Mouse (Mus musculus) neural tube, embryonic 13.5 days (tissue): ENCODE data around the gene Nacc2. TPM values are rescaled to one million over a fixed set of nuclear protein-coding genes. Genes with fewer than 3 reads are reported as not detected.

ENCODE experiments used
- ATAC-seq: fragments of 200-750 bp; cut with Nextera tagmentation; 2 replicates; pipeline ENCODE4 v1.8.0; 2017; ENCODE audit warnings: low read depth, mild to moderate bottlenecking, moderate TSS enrichment, moderate library complexity
- H3K27ac ChIP-seq: fragments of 300-500 bp; sonication (generic); replicated peaks from 2 replicates; pipeline ENCODE4 v1.5.1; 2015; ENCODE audit warnings: moderate library complexity, mild to moderate bottlenecking, inconsistent platforms
- H3K27me3 ChIP-seq: fragments of 300-500 bp; sonication (generic); 2 replicates; pipeline ENCODE4 v1.6.1; 2015; ENCODE audit warnings: mild to moderate bottlenecking, inconsistent platforms
- H3K36me3 ChIP-seq: fragments of 300-500 bp; sonication (generic); 2 replicates; pipeline ENCODE4 v1.6.1; 2015; ENCODE audit warnings: mild to moderate bottlenecking, inconsistent platforms
- H3K4me1 ChIP-seq: fragments of 300-500 bp; sonication (generic); replicated peaks from 2 replicates; pipeline ENCODE4 v1.6.1; 2015; ENCODE audit warnings: inconsistent platforms
- H3K4me2 ChIP-seq: fragments of 300-500 bp; sonication (generic); 2 replicates; pipeline ENCODE4 v1.6.1; 2015; ENCODE audit warnings: inconsistent platforms, mild to moderate bottlenecking, moderate library complexity
- H3K4me3 ChIP-seq: fragments of 300-500 bp; sonication (generic); 2 replicates; pipeline ENCODE4 v1.5.1; 2015; ENCODE audit warnings: mild to moderate bottlenecking, inconsistent platforms
- H3K9ac ChIP-seq: fragments of 300-500 bp; sonication (generic); 2 replicates; pipeline ENCODE4 v1.6.1; 2015; ENCODE audit warnings: moderate library complexity, mild to moderate bottlenecking, inconsistent platforms
- H3K9me3 ChIP-seq: fragments of 300-500 bp; sonication (generic); 2 replicates; pipeline ENCODE4 v1.6.1; 2016; ENCODE audit warnings: inconsistent platforms
- WGBS: fragments of 180-500 bp; shearing (Covaris S2); methylation state at CpG from one replicate; pipeline ENCODE4 v1.1.7; 2015; 5-methylcytosine and 5-hydroxymethylcytosine counted together
- polyA plus RNA-seq: library from polyadenylated mRNA; unstranded; fragments of >200 nt; fragmentation: Nextera tagmentation; extraction: Ambion mirVana; gene quantifications from 2 replicates; pipeline ENCODE4 v1.2.1, GENCODE M21; 2015

The Nacc2 gene
- polyA plus RNA-seq, 1 experiment from 2014 or later = 18.0 TPM

GRCm38 (mm10) chr2:26089005-26089404 lies 34.0 kb downstream of the Nacc2 start:
- Histone ChIP-seq H3K9ac (peak overlapping the region; percentile 38; the same call in 1 of the 2 replicates), H3K4me3 (no peak overlapping the region), H3K4me1 (peaks cover 69% of the 10 kb centered on the region), H3K36me3 (peaks cover 4% of the 10 kb centered on the region; the same call in 1 of the 2 replicates), H3K4me2 (peak overlapping the region; percentile 36), H3K27me3 (peaks cover 5% of the 10 kb centered on the region; the same call in 1 of the 2 replicates), H3K9me3 (no peaks in the 10 kb centered on the region), H3K27ac (no peak overlapping the region)
- no peak for ATAC-seq
- 79% methylated on average over 2 of the region's 2 CpGs for WGBS

GRCm38 (mm10) chr2:26086926-26087600 lies 36.0 kb downstream of the Nacc2 start:
- H3K27me3 ChIP-seq = no peaks in the 10 kb centered on the region
- no peaks in the 10 kb centered on the region for H3K9me3 ChIP-seq
- 85% methylated on average over 4 of the region's 4 CpGs for WGBS
- ATAC-seq = no peak
- no peak overlapping the region for H3K4me3 ChIP-seq
- no peak overlapping the region for H3K27ac ChIP-seq
- no peak overlapping the region for H3K9ac ChIP-seq
- peaks cover 49% of the 10 kb centered on the region for H3K4me1 ChIP-seq
- 0 out of 2 replicates have a peak overlapping the region, but pooled peaks have one; percentile 36 for H3K4me2 ChIP-seq
- H3K36me3 ChIP-seq = peaks cover 7% of the 10 kb centered on the region; the same call in 1 of the 2 replicates

- no peaks in the 10 kb centered on the region for H3K9me3 ChIP-seq
- no peaks in the 10 kb centered on the region for H3K27me3 ChIP-seq
- WGBS = 92% methylated on average over 4 of the region's 4 CpGs
- no peak overlapping the region for H3K4me2 ChIP-seq
- peaks cover 7% of the 10 kb centered on the region; the same call in 1 of the 2 replicates for H3K36me3 ChIP-seq
- no peak overlapping the region for H3K9ac ChIP-seq
- ATAC-seq = no peak
- no peak overlapping the region for H3K4me3 ChIP-seq
- H3K4me1 ChIP-seq = peaks cover 46% of the 10 kb centered on the region
- no peak overlapping the region for H3K27ac ChIP-seq
Measured at GRCm38 (mm10) chr2:26086505-26086904, 36.5 kb downstream of the Nacc2 start.

GRCm38 (mm10) chr2:26082883-26083282 lies 40.1 kb downstream of the Nacc2 start:
- no peaks in the 10 kb centered on the region for H3K27me3 ChIP-seq
- no peaks in the 10 kb centered on the region for H3K9me3 ChIP-seq
- H3K9ac ChIP-seq = no peak overlapping the region
- 84% methylated on average over 4 of the region's 4 CpGs for WGBS
- H3K27ac ChIP-seq = no peak overlapping the region
- no peak overlapping the region for H3K4me2 ChIP-seq
- H3K36me3 ChIP-seq = peaks cover 7% of the 10 kb centered on the region; the same call in 1 of the 2 replicates
- ATAC-seq = no peak
- H3K4me3 ChIP-seq = no peak overlapping the region
- peaks cover 10% of the 10 kb centered on the region for H3K4me1 ChIP-seq

- H3K27ac ChIP-seq = no peak overlapping the region
- H3K9me3 ChIP-seq = no peaks in the 10 kb centered on the region
- no peak for ATAC-seq
- WGBS = 94% methylated on average over 3 of the region's 3 CpGs
- H3K4me3 ChIP-seq = no peak overlapping the region
- no peak overlapping the region for H3K4me2 ChIP-seq
- H3K9ac ChIP-seq = no peak overlapping the region
- H3K36me3 ChIP-seq = peaks cover 7% of the 10 kb centered on the region; the same call in 1 of the 2 replicates
- no peaks in the 10 kb centered on the region for H3K27me3 ChIP-seq
- no peaks in the 10 kb centered on the region for H3K4me1 ChIP-seq
Measured at GRCm38 (mm10) chr2:26080830-26081229, 42.2 kb downstream of the Nacc2 start.

GRCm38 (mm10) chr2:26079409-26079808 lies 43.6 kb downstream of the Nacc2 start:
- no peaks in the 10 kb centered on the region for H3K27me3 ChIP-seq
- no peaks in the 10 kb centered on the region for H3K4me1 ChIP-seq
- no peak overlapping the region for H3K9ac ChIP-seq
- WGBS = 73% methylated on average over 4 of the region's 4 CpGs
- H3K4me2 ChIP-seq = no peak overlapping the region
- no peaks in the 10 kb centered on the region for H3K9me3 ChIP-seq
- H3K36me3 ChIP-seq = 0 out of 2 replicates have a peak, but pooled peaks cover 3% of the 10 kb centered on the region
- ATAC-seq = no peak
- H3K4me3 ChIP-seq = no peak overlapping the region
- no peak overlapping the region for H3K27ac ChIP-seq

GRCm38 (mm10) chr2:26077068-26077467 lies 46.0 kb downstream of the Nacc2 start:
- no peaks in the 10 kb centered on the region for H3K9me3 ChIP-seq
- ATAC-seq = no peak
- H3K9ac ChIP-seq = no peak overlapping the region
- no peak overlapping the region for H3K4me3 ChIP-seq
- WGBS = 90% methylated on average over 4 of the region's 4 CpGs
- no peaks in the 10 kb centered on the region for H3K27me3 ChIP-seq
- no peaks in the 10 kb centered on the region for H3K4me1 ChIP-seq
- H3K36me3 ChIP-seq = no peaks in the 10 kb centered on the region
- H3K4me2 ChIP-seq = no peak overlapping the region
- H3K27ac ChIP-seq = no peak overlapping the region

- Histone ChIP-seq H3K36me3 (no peaks in the 10 kb centered on the region), H3K4me1 (no peaks in the 10 kb centered on the region), H3K4me3 (no peak overlapping the region), H3K4me2 (no peak overlapping the region), H3K9me3 (no peaks in the 10 kb centered on the region), H3K27me3 (no peaks in the 10 kb centered on the region), H3K27ac (no peak overlapping the region), H3K9ac (no peak overlapping the region)
- 81% methylated on average over 2 of the region's 2 CpGs for WGBS
- ATAC-seq = no peak
Measured at GRCm38 (mm10) chr2:26076121-26076520, 46.9 kb downstream of the Nacc2 start.

- no peaks in the 10 kb centered on the region for H3K27me3 ChIP-seq
- no peak overlapping the region for H3K4me3 ChIP-seq
- no peaks in the 10 kb centered on the region for H3K4me1 ChIP-seq
- H3K4me2 ChIP-seq = no peak overlapping the region
- no peak overlapping the region for H3K9ac ChIP-seq
- 81% methylated on average over 5 of the region's 5 CpGs for WGBS
- no peak for ATAC-seq
- no peak overlapping the region for H3K27ac ChIP-seq
- H3K36me3 ChIP-seq = no peaks in the 10 kb centered on the region
- H3K9me3 ChIP-seq = no peaks in the 10 kb centered on the region
Measured at GRCm38 (mm10) chr2:26074551-26074950, 48.5 kb downstream of the Nacc2 start.

GRCm38 (mm10) chr2:26068592-26068991 lies 54.4 kb downstream of the Nacc2 start:
- Histone ChIP-seq H3K9me3 (no peaks in the 10 kb centered on the region), H3K27ac (no peak overlapping the region), H3K27me3 (no peaks in the 10 kb centered on the region), H3K4me1 (peaks cover 24% of the 10 kb centered on the region), H3K4me2 (no peak overlapping the region), H3K9ac (no peak overlapping the region), H3K36me3 (no peaks in the 10 kb centered on the region), H3K4me3 (no peak overlapping the region)
- ATAC-seq = no peak
- WGBS = 90% methylated on average over 1 of the region's 1 CpGs

- H3K27me3 ChIP-seq = no peaks in the 10 kb centered on the region
- no peak overlapping the region for H3K27ac ChIP-seq
- ATAC-seq = no peak
- no peaks in the 10 kb centered on the region for H3K36me3 ChIP-seq
- no peak overlapping the region for H3K9ac ChIP-seq
- no peak overlapping the region for H3K4me3 ChIP-seq
- WGBS = 81% methylated on average over 7 of the region's 7 CpGs
- H3K4me1 ChIP-seq = peaks cover 24% of the 10 kb centered on the region
- H3K9me3 ChIP-seq = no peaks in the 10 kb centered on the region
- no peak overlapping the region for H3K4me2 ChIP-seq
Measured at GRCm38 (mm10) chr2:26068175-26068574, 54.8 kb downstream of the Nacc2 start.

GRCm38 (mm10) chr2:26066527-26066926 lies 56.5 kb downstream of the Nacc2 start:
- H3K9ac ChIP-seq = no peak overlapping the region
- 24% methylated on average over 14 of the region's 14 CpGs for WGBS
- peak; percentile 16; the same call in 1 of the 2 replicates for ATAC-seq

More at GRCm38 (mm10) chr2:26066527-26066926, 56.5 kb downstream of the Nacc2 start:
- Histone ChIP-seq H3K9me3 (no peaks in the 10 kb centered on the region), H3K4me2 (peak overlapping the region; percentile 18), H3K36me3 (no peaks in the 10 kb centered on the region), H3K4me3 (no peak overlapping the region), H3K4me1 (peaks cover 24% of the 10 kb centered on the region), H3K27ac (peak overlapping the region; percentile 65), H3K27me3 (no peaks in the 10 kb centered on the region)
